Mouse (Mus musculus): ENCODE measurements around the gene Cnn1.

Cnn1 gene

GRCm38 (mm10) chr9:22157516-22158265 lies 58.7 kb downstream of the Cnn1 start:
- no peak for DNase-seq (ENCODE audit: low spot score in 2 of 2)
